Mouse (Mus musculus) midbrain, embryonic 10.5 days (tissue): ENCODE measurements around the gene Dip2c. TPM values are rescaled to one million over a fixed set of nuclear protein-coding genes. Genes with fewer than 3 reads are reported as not detected.

Experiments
- DNase-seq: peaks from one replicate; pipeline ENCODE4 v3.0.0-alpha.2; 2017; ENCODE audit warnings: low spot score
- H3K27ac ChIP-seq: fragments of 300-500 bp; sonication (generic); replicated peaks from 2 replicates; pipeline ENCODE4 v1.5.1; 2016; ENCODE audit warnings: mild to moderate bottlenecking
- H3K27me3 ChIP-seq: fragments of 300-500 bp; sonication (generic); 2 replicates; pipeline ENCODE4 v1.6.1; 2016; ENCODE audit warnings: low read depth, mild to moderate bottlenecking; ENCODE audit not compliant: poor library complexity, severe bottlenecking
- H3K36me3 ChIP-seq: fragments of 300-500 bp; sonication (generic); 2 replicates; pipeline ENCODE4 v1.6.1; 2016; ENCODE audit warnings: mild to moderate bottlenecking, moderate library complexity
- H3K4me1 ChIP-seq: fragments of 300-500 bp; sonication (generic); 2 replicates; pipeline ENCODE4 v1.6.1; 2016
- H3K4me3 ChIP-seq: fragments of 300-500 bp; sonication (generic); 2 replicates; pipeline ENCODE4 v1.5.1; 2016; ENCODE audit warnings: mild to moderate bottlenecking, moderate library complexity
- H3K9me3 ChIP-seq: fragments of 300-500 bp; sonication (generic); replicated peaks from 2 replicates; pipeline ENCODE4 v1.6.1; 2016; ENCODE audit warnings: mild to moderate bottlenecking
- WGBS: fragments of 180-500 bp; shearing (Covaris S2); methylation state at CpG from one replicate; pipeline ENCODE4 v1.1.7; 2016; 5-methylcytosine and 5-hydroxymethylcytosine counted together
- polyA plus RNA-seq: library from polyadenylated mRNA; unstranded; fragments of >200 nt; fragmentation: Nextera tagmentation; extraction: Ambion mirVana; gene quantifications from 2 replicates; pipeline ENCODE4 v1.2.1, GENCODE M21; 2016

Dip2c gene
- polyA plus RNA-seq, 1 experiment from 2014 or later = 4.0 TPM

GRCm38 (mm10) chr13:9297266-9297665, 20.9 kb downstream of the Dip2c start:
- no peak for DNase-seq
- 90% methylated on average over 3 of the region's 3 CpGs for WGBS

GRCm38 (mm10) chr13:9297689-9298088, 21.4 kb downstream of the Dip2c start:
- DNase-seq = no peak
- H3K4me1 ChIP-seq = 0 out of 2 replicates have a peak, but pooled peaks cover 6% of the 10 kb centered on the region
- H3K36me3 ChIP-seq = no peaks in the 10 kb centered on the region
- H3K4me3 ChIP-seq = no peak overlapping the region
- H3K27ac ChIP-seq = no peak overlapping the region
- H3K9me3 ChIP-seq = no peaks in the 10 kb centered on the region
- WGBS = 64% methylated on average over 3 of the region's 3 CpGs
- H3K27me3 ChIP-seq = no peaks in the 10 kb centered on the region

More at GRCm38 (mm10) chr13:9297266-9297665, 20.9 kb downstream of the Dip2c start:
- Histone ChIP-seq H3K9me3 (no peaks in the 10 kb centered on the region), H3K27ac (no peak overlapping the region), H3K4me3 (no peak overlapping the region), H3K36me3 (no peaks in the 10 kb centered on the region), H3K27me3 (no peaks in the 10 kb centered on the region), H3K4me1 (0 out of 2 replicates have a peak, but pooled peaks cover 6% of the 10 kb centered on the region)

- Histone ChIP-seq H3K4me1 (0 out of 2 replicates have a peak, but pooled peaks cover 6% of the 10 kb centered on the region), H3K4me3 (no peak overlapping the region), H3K36me3 (no peaks in the 10 kb centered on the region), H3K27me3 (no peaks in the 10 kb centered on the region), H3K9me3 (no peaks in the 10 kb centered on the region), H3K27ac (no peak overlapping the region)
- WGBS = 78% methylated on average over 2 of the region's 2 CpGs
- DNase-seq = no peak
Observed at GRCm38 (mm10) chr13:9299657-9300056, 23.3 kb downstream of the Dip2c start.

- Histone ChIP-seq H3K4me3 (no peak overlapping the region), H3K36me3 (no peaks in the 10 kb centered on the region), H3K27ac (no peak overlapping the region), H3K4me1 (peaks cover 6% of the 10 kb centered on the region; the same call in 1 of the 2 replicates), H3K27me3 (no peaks in the 10 kb centered on the region), H3K9me3 (no peaks in the 10 kb centered on the region)
- DNase-seq = no peak
- WGBS = 47% methylated on average over 6 of the region's 6 CpGs
Observed at GRCm38 (mm10) chr13:9308863-9309262, 32.5 kb downstream of the Dip2c start.

- H3K27me3 ChIP-seq = no peaks in the 10 kb centered on the region
- H3K9me3 ChIP-seq = no peaks in the 10 kb centered on the region
- H3K27ac ChIP-seq = no peak overlapping the region
- H3K4me3 ChIP-seq = no peak overlapping the region
- DNase-seq = no peak
- no peaks in the 10 kb centered on the region for H3K36me3 ChIP-seq
- H3K4me1 ChIP-seq = peaks cover 6% of the 10 kb centered on the region; the same call in 1 of the 2 replicates
- WGBS = 74% methylated on average over 1 of the region's 1 CpGs
Observed at GRCm38 (mm10) chr13:9310806-9311205, 34.5 kb downstream of the Dip2c start.

- Histone ChIP-seq H3K4me1 (peaks cover 6% of the 10 kb centered on the region; the same call in 1 of the 2 replicates), H3K4me3 (no peak overlapping the region), H3K9me3 (no peaks in the 10 kb centered on the region), H3K36me3 (no peaks in the 10 kb centered on the region), H3K27me3 (no peaks in the 10 kb centered on the region), H3K27ac (no peak overlapping the region)
- no peak for DNase-seq
Observed at GRCm38 (mm10) chr13:9312916-9313315, 36.6 kb downstream of the Dip2c start.

- H3K9me3 ChIP-seq = no peaks in the 10 kb centered on the region
- 91% methylated on average over 2 of the region's 2 CpGs for WGBS
Observed at GRCm38 (mm10) chr13:9314099-9314712, 37.9 kb downstream of the Dip2c start.

GRCm38 (mm10) chr13:9314713-9315112, 38.4 kb downstream of the Dip2c start:
- H3K27ac ChIP-seq = no peak overlapping the region
- no peaks in the 10 kb centered on the region for H3K36me3 ChIP-seq
- WGBS = 81% methylated on average over 4 of the region's 4 CpGs
- H3K4me1 ChIP-seq = no peaks in the 10 kb centered on the region; the same call in 1 of the 2 replicates
- H3K4me3 ChIP-seq = no peak overlapping the region
- no peak for DNase-seq
- no peaks in the 10 kb centered on the region for H3K27me3 ChIP-seq
- no peaks in the 10 kb centered on the region for H3K9me3 ChIP-seq

More at GRCm38 (mm10) chr13:9314099-9314712, 37.9 kb downstream of the Dip2c start:
- Histone ChIP-seq H3K36me3 (no peaks in the 10 kb centered on the region), H3K4me1 (no peaks in the 10 kb centered on the region; the same call in 1 of the 2 replicates), H3K27ac (no peak overlapping the region), H3K27me3 (no peaks in the 10 kb centered on the region), H3K4me3 (no peak overlapping the region)
- DNase-seq = no peak

- Histone ChIP-seq H3K4me1 (no peaks in the 10 kb centered on the region), H3K9me3 (no peaks in the 10 kb centered on the region), H3K36me3 (no peaks in the 10 kb centered on the region), H3K27me3 (no peaks in the 10 kb centered on the region), H3K27ac (no peak overlapping the region), H3K4me3 (no peak overlapping the region)
- WGBS = 85% methylated on average over 2 of the region's 2 CpGs
- no peak for DNase-seq
Observed at GRCm38 (mm10) chr13:9319745-9320144, 43.4 kb downstream of the Dip2c start.

GRCm38 (mm10) chr13:9325262-9325661, 48.9 kb downstream of the Dip2c start:
- H3K27ac ChIP-seq = no peak overlapping the region
- no peaks in the 10 kb centered on the region for H3K27me3 ChIP-seq
- no peaks in the 10 kb centered on the region for H3K9me3 ChIP-seq
- no peak overlapping the region for H3K4me3 ChIP-seq
- no peaks in the 10 kb centered on the region for H3K36me3 ChIP-seq
- WGBS = 85% methylated on average over 1 of the region's 1 CpGs
- peaks cover 12% of the 10 kb centered on the region for H3K4me1 ChIP-seq
- DNase-seq = no peak

- 42% methylated on average over 1 of the region's 1 CpGs for WGBS
- peak; percentile 40 for DNase-seq
Observed at GRCm38 (mm10) chr13:9329307-9329915, 53.1 kb downstream of the Dip2c start.

GRCm38 (mm10) chr13:9333187-9333586, 56.9 kb downstream of the Dip2c start:
- no peak for DNase-seq
- H3K4me1 ChIP-seq = peaks cover 12% of the 10 kb centered on the region
- no peaks in the 10 kb centered on the region for H3K9me3 ChIP-seq
- H3K4me3 ChIP-seq = no peak overlapping the region
- no peaks in the 10 kb centered on the region for H3K36me3 ChIP-seq
- no peak overlapping the region for H3K27ac ChIP-seq
- H3K27me3 ChIP-seq = no peaks in the 10 kb centered on the region

More at GRCm38 (mm10) chr13:9329307-9329915, 53.1 kb downstream of the Dip2c start:
- Histone ChIP-seq H3K36me3 (no peaks in the 10 kb centered on the region), H3K4me3 (no peak overlapping the region), H3K4me1 (peaks cover 12% of the 10 kb centered on the region), H3K27ac (peak overlapping the region; percentile 24), H3K9me3 (no peaks in the 10 kb centered on the region), H3K27me3 (no peaks in the 10 kb centered on the region)

- no peak for DNase-seq
- H3K36me3 ChIP-seq = no peaks in the 10 kb centered on the region
- no peaks in the 10 kb centered on the region for H3K27me3 ChIP-seq
- no peak overlapping the region for H3K27ac ChIP-seq
- H3K9me3 ChIP-seq = no peaks in the 10 kb centered on the region
- 93% methylated on average over 4 of the region's 4 CpGs for WGBS
- no peak overlapping the region for H3K4me3 ChIP-seq
- no peaks in the 10 kb centered on the region for H3K4me1 ChIP-seq
Observed at GRCm38 (mm10) chr13:9340293-9340692, 64.0 kb downstream of the Dip2c start.
